Mouse (Mus musculus): ENCODE measurements at regions not wholly inside any gene's neighbourhood (a gene's known extent, or its start where the extent isn't known, plus 50 kb on each side); places are given as distances from the start of the nearest gene placed in this dataset.

DNA sequence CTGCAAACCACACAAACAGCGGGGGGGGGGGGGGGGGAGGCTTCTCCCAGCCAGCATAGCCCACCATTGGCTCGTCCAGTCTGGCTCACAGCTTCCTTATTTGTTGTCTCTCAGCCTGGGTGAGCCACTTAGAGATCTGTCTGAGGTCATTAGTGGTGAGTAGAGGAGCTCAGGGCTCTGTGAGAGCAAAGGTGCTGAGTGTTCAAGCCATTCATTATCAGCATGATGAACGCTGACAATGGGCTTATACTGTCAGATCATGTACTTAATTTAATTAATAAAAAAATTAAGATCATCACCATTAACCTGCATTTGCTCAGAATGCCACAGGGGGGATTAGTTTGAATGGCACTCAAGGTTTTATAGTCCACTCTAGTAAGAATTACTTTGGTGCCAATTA lies 98.5 kb downstream of the Gm12689 start:
- no peak for TF ChIP-seq CTCF (IDR thresholded peaks at IDR 0.05; ENCODE audit: borderline replicate concordance, extremely low read depth, insufficient read depth, insufficient read length)
- no peak for TF ChIP-seq POLR2A (IDR thresholded peaks at IDR 0.05; ENCODE audit: borderline replicate concordance, extremely low read depth, insufficient read depth, insufficient read length, poor library complexity, severe bottlenecking)
- DNase-seq (ENCODE audit: low read depth), result no peak

DNA sequence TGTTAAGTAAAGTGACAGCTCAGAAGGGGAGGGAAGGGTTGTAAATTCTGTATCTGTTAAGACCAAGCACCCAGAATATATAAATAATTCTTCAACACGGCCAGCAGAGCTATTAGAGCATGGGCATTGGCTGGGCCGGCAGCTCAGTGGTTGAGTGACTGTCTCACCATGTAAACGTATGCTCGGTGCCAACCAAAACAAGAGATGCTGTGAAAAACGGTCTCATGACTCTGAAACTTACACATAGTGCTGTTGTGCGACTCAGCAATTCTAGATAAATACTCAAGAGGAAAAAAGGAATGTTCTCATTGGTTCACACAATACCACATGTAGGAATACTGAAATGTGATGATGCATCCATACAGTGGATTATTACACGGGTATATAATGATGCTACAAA lies 111.8 kb downstream of the Gm12689 start:
- TF ChIP-seq CTCF (IDR thresholded peaks at IDR 0.05; ENCODE audit: borderline replicate concordance, extremely low read depth, insufficient read depth, insufficient read length), result no peak
- TF ChIP-seq POLR2A (IDR thresholded peaks at IDR 0.05; ENCODE audit: borderline replicate concordance, extremely low read depth, insufficient read depth, insufficient read length, poor library complexity, severe bottlenecking), result no peak
- DNase-seq (ENCODE audit: low read depth), result no peak

DNA sequence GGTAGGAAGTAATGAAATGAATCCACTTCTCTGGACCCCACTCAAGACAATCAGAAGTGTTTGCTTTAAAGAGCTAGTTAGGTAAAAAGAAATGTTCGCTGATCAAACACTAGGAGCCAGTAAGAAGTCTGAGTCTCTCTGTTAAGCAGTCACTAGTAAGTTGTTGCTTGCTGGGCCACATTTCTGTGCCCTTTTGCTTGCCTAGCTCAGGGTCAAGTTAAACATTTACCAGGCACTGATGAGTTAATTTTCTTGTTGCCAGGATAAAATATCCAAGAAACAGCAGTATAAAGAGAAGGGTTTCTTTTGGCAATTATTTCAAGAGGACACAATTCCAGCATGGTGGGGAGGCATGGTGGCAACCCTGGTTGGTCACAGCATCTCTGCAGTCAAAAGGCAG lies 127.7 kb downstream of the Gm12689 start:
- TF ChIP-seq POLR2A (IDR thresholded peaks at IDR 0.05; ENCODE audit: borderline replicate concordance, extremely low read depth, insufficient read depth, insufficient read length, poor library complexity, severe bottlenecking) (no peak), CTCF (IDR thresholded peaks at IDR 0.05; ENCODE audit: borderline replicate concordance, extremely low read depth, insufficient read depth, insufficient read length) (no peak)
- DNase-seq (ENCODE audit: low read depth), result no peak

DNA sequence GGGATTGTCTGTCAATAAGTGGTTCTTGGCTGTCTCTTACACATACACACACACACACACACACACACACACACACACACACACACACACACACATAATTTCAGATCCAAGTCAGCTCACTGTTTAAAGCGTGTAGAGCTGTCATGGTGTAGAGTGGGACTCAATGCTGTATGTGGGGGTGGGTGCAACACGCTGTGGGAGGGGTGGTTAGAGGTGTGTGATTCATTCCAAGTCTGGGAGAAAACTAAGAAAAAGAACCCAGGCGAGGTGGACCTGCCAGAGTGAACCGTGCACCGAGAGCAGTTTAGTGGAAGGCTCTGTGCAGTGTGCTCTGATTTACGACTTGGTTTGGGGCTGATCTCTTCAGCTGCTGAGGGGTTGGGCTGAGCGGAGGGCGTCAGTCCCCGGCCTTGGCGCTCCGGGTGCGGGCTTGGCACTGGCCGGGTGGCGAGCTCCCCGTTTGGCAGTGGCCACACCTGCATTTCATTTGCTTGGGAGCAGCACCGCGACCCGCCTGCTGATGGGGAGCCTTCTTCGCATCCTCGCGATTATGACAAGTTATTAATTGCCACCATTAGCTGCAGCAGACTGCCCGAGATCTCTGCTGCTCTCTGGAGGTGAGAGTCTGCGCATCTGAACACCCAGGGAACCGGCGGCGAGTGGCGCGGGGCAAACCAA lies 149.5 kb downstream of the Gm12689 start:
- TF ChIP-seq CTCF (IDR thresholded peaks at IDR 0.05; ENCODE audit: borderline replicate concordance, extremely low read depth, insufficient read depth, insufficient read length), result no peak
- peak; percentile 56 for DNase-seq (ENCODE audit: low read depth)

DNA sequence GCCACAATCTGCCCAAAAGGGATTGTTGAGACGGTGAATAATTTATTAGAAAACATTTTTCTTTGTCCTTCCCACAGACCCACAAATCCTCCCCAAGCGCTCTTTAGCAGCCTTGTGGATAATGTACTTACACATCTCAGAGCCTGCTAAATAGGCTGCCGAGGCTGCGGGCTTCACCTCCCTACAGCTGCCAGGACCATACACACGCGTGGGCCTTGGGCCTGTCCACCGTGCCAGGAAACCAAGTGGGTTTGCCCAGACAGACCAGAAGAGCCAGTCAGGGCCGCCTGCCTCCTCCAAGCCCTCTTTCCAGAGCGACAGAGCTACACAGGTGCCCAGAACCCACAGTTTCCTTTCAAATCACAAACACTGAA lies 150.0 kb downstream of the Gm12689 start:
- TF ChIP-seq POLR2A (IDR thresholded peaks at IDR 0.05; ENCODE audit: borderline replicate concordance, extremely low read depth, insufficient read depth, insufficient read length, poor library complexity, severe bottlenecking) (no peak), CTCF (IDR thresholded peaks at IDR 0.05; ENCODE audit: borderline replicate concordance, extremely low read depth, insufficient read depth, insufficient read length) (no peak)

DNA sequence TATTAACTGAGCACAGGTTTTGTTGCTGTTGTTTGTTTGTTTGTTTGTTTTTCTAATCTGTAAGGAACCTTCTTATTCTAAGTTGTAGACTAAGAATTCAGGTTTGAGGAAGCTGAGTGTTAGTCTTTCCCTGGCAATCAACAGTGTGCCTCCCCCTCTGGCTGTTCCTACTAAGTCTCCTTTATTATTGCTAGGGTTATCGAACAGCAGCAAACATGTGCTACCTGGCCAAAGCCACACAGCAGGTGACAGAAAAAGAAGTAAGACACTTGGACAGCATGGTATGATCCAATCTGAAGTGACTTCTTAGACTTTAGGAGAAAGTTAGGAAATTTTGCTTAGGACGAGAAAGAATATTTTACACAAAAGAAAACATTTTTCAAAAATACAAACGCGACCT lies 163.3 kb downstream of the Gm12689 start:
- DNase-seq (ENCODE audit: low read depth), result peak; percentile 28
- no peak for TF ChIP-seq POLR2A (IDR thresholded peaks at IDR 0.05; ENCODE audit: borderline replicate concordance, extremely low read depth, insufficient read depth, insufficient read length, poor library complexity, severe bottlenecking)
- TF ChIP-seq CTCF (IDR thresholded peaks at IDR 0.05; ENCODE audit: borderline replicate concordance, extremely low read depth, insufficient read depth, insufficient read length), result no peak

More for the DNA sequence above, 150.0 kb downstream of the Gm12689 start:
- no peak for DNase-seq (ENCODE audit: low read depth)

DNA sequence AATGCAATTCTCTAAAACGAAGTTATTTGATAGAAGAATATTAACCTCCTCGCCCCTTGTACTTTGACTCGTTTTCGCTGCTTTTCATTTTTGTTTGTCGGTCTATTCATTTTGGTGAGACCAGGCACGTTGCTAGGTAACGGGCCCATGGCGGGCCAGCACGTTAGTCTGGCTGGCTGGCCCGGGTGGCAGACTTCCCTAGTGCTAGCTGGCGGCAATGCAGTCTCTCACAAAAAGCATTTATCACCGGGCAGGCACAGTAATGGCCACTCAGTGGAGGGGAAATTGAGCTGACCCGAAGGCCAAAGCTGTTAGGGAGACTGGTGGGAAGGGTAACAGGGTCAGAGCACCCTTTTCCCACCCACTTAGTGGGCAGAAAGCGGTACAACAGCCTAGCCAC lies 163.7 kb downstream of the Gm12689 start:
- TF ChIP-seq POLR2A (IDR thresholded peaks at IDR 0.05; ENCODE audit: borderline replicate concordance, extremely low read depth, insufficient read depth, insufficient read length, poor library complexity, severe bottlenecking) (no peak), CTCF (IDR thresholded peaks at IDR 0.05; ENCODE audit: borderline replicate concordance, extremely low read depth, insufficient read depth, insufficient read length) (peak; percentile 56)
- DNase-seq (ENCODE audit: low read depth), result peak; percentile 96

DNA sequence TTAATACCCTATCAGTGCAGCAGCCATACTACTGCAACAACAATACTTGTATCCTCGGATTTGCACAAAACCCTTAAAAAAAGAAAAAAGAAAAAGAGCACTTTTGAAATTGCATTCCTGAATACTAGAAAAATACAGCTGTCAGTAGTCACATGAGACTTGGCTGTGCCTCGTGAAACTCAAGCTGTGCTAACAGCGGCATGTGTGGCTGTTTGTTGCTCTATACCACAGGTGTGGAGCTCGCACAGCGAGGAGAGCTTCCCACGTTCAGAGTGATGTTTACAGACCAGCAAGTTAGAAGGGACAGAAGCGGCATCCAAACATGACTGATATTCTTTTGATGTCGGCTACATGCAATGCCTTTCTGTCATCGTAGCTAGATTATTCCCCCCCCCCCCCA lies 169.8 kb downstream of the Gm12689 start:
- peak; percentile 35 for DNase-seq (ENCODE audit: low read depth)
- TF ChIP-seq POLR2A (IDR thresholded peaks at IDR 0.05; ENCODE audit: borderline replicate concordance, extremely low read depth, insufficient read depth, insufficient read length, poor library complexity, severe bottlenecking) (no peak), CTCF (IDR thresholded peaks at IDR 0.05; ENCODE audit: borderline replicate concordance, extremely low read depth, insufficient read depth, insufficient read length) (no peak)

DNA sequence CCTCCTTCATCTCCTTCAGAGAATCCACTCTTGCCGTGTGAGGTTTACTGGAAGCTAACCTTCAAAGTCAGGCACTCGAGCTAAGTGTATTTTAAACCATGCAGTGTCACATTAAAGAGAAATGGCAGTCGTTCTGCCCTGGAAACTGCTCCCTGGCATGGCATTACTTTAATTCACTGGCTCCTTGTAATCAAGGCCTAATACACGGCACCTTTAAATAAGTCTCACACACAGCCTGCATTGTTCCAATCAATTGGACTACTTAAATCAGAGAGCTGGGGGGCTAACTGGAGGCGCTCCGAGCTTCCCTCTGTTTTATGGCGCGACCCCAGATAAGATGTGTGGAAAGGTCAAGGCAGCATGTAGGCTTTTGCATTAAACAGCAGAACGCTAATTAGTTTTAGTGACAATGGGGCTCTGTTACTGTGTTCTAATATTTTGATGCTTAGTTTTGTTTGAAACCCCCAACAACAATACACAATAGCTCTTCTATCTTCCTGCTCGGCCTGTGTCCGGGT lies 180.1 kb downstream of the Gm12689 start:
- no peak for TF ChIP-seq CTCF (IDR thresholded peaks at IDR 0.05; ENCODE audit: borderline replicate concordance, extremely low read depth, insufficient read depth, insufficient read length)
- TF ChIP-seq POLR2A (IDR thresholded peaks at IDR 0.05; ENCODE audit: borderline replicate concordance, extremely low read depth, insufficient read depth, insufficient read length, poor library complexity, severe bottlenecking), result no peak
- peak; percentile 59 for DNase-seq (ENCODE audit: low read depth)

DNA sequence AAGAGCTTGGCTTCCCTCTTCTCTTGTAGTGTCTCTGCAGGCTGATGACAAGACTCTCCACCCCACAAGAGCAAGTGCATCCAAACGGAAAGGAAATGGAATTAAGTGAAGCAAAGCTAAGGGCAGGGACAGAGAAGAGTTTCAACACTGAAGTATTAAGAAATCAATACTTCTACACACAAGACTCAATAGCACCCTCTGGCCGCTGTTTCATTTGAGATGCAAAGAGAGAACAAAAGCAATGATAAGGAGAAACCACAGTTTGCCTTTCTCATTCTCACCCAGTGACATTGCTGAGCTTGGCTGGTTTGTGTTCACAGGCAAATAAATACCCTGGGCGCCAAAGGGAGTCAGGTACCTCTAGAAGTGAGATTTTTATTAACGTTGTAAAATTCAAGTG lies 171.8 kb upstream of the Foxd3 start:
- TF ChIP-seq POLR2A (IDR thresholded peaks at IDR 0.05; ENCODE audit: borderline replicate concordance, extremely low read depth, insufficient read depth, insufficient read length, poor library complexity, severe bottlenecking) (no peak), CTCF (IDR thresholded peaks at IDR 0.05; ENCODE audit: borderline replicate concordance, extremely low read depth, insufficient read depth, insufficient read length) (no peak)
- no peak for DNase-seq (ENCODE audit: low read depth)

DNA sequence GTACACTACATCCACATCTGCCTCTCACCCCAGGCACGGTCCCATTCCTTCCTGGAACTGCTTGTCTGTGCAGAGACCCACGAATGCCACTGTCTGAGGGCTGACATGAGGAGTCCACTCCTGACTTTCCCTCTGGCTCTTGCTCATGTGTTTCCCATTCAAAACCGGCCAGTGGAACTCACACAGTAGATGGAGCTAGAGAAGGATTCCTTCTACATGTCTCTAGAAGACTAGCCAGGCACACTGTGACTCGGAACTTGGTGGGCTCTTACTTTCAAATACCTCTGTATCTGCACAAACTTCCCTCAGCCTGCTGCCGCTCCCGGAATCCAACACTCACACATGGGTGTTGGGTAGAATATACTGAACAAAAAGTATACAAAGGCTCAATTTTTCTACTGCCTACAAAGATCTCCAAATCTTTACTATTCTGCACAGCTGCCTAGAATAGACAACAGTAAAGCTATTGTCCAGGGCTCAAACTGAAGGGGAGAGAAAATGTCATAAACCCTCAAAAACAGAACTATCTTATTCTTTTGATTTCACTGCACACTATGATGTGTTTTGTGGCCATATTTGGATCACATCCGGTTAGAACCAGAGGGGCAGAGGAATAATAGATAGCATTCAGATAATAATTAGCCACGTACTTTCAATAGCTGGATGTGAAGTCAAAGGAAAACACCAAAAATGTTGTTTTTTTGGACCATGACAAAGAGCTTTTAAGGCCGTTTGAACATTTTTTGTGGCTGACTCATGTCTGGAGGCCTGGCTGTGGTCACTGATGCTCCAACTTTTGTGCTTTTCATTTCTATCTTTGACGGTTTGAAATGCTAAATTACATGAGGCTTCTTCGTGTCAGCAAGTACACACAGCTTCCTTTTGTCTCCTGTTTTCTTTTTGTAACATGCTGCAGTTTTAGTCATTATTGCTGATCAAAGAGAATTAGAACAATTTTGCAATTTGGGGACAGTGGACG lies 164.3 kb upstream of the Foxd3 start:
- no peak for DNase-seq (ENCODE audit: low read depth)
- no peak for TF ChIP-seq POLR2A (IDR thresholded peaks at IDR 0.05; ENCODE audit: borderline replicate concordance, extremely low read depth, insufficient read depth, insufficient read length, poor library complexity, severe bottlenecking)
- TF ChIP-seq CTCF (IDR thresholded peaks at IDR 0.05; ENCODE audit: borderline replicate concordance, extremely low read depth, insufficient read depth, insufficient read length), result no peak

Measured in brain, embryonic 14.5 days (tissue).